Mouse (Mus musculus) E14TG2a.4 (cell line): ENCODE measurements at regions not wholly inside any gene's neighbourhood (a gene's known extent, or its start where the extent isn't known, plus 50 kb on each side); places are given as distances from the start of the nearest gene placed in this dataset.
A peak's percentile ranks its signal among the peaks of the same experiment; 100 is the strongest.

Experiments
- H3K27me3 ChIP-seq: 2 replicates; pipeline ENCODE4 v1.6.1; 2014; ENCODE audit warnings: low read length, control low read depth; ENCODE audit not compliant: insufficient read depth
- H3K36me3 ChIP-seq: 2 replicates; pipeline ENCODE4 v1.6.1; 2014; ENCODE audit warnings: low read length, control low read depth; ENCODE audit not compliant: insufficient read depth
- H3K4me1 ChIP-seq: replicated peaks from 2 replicates; pipeline ENCODE4 v1.6.1; 2014; ENCODE audit warnings: low read depth, low read length, control low read depth
- H3K4me3 ChIP-seq: replicated peaks from 2 replicates; pipeline ENCODE4 v1.5.1; 2014; ENCODE audit warnings: mild to moderate bottlenecking, low read length
- H3K9me3 ChIP-seq: 2 replicates; pipeline ENCODE4 v1.6.1; 2014; ENCODE audit warnings: low read length, control low read depth
- CTCF ChIP-seq: conservative IDR thresholded peaks from 2 replicates; pipeline ENCODE4 v1.5.1; 2014; ENCODE audit warnings: low read length
- NANOG ChIP-seq: IDR thresholded peaks from 2 replicates; pipeline ENCODE4 v1.6.1; 2014; ENCODE audit warnings: borderline replicate concordance, low read length, mixed read lengths
- POU5F1 ChIP-seq: IDR thresholded peaks from 2 replicates; pipeline ENCODE4 v1.6.1; 2014; ENCODE audit warnings: low read length, borderline replicate concordance

GRCm38 (mm10) chr8:98515246-98515645 lies 901.0 kb downstream of the Cdh8 start:
- no peak overlapping the region for H3K4me3 ChIP-seq
- peaks cover 11% of the 10 kb centered on the region; the same call in 1 of the 2 replicates for H3K4me1 ChIP-seq
- no peaks in the 10 kb centered on the region for H3K27me3 ChIP-seq
- TF ChIP-seq POU5F1 (no peak), NANOG (peak; percentile 34; the same call in 1 of the 2 replicates)
- H3K9me3 ChIP-seq = peaks cover 8% of the 10 kb centered on the region
- no peaks in the 10 kb centered on the region for H3K36me3 ChIP-seq

GRCm38 (mm10) chr8:98496793-98497192 lies 919.5 kb downstream of the Cdh8 start:
- no peaks in the 10 kb centered on the region for H3K27me3 ChIP-seq
- H3K4me3 ChIP-seq = no peak overlapping the region
- no peak for TF ChIP-seq NANOG
- TF ChIP-seq POU5F1 = no peak
- TF ChIP-seq CTCF = no peak
- no peaks in the 10 kb centered on the region for H3K36me3 ChIP-seq
- no peaks in the 10 kb centered on the region for H3K9me3 ChIP-seq
- no peaks in the 10 kb centered on the region for H3K4me1 ChIP-seq

- no peaks in the 10 kb centered on the region for H3K4me1 ChIP-seq
- no peaks in the 10 kb centered on the region for H3K9me3 ChIP-seq
- no peak for TF ChIP-seq NANOG
- TF ChIP-seq POU5F1 = no peak
- no peak for TF ChIP-seq CTCF
- no peak overlapping the region for H3K4me3 ChIP-seq
- no peaks in the 10 kb centered on the region for H3K36me3 ChIP-seq
- no peaks in the 10 kb centered on the region for H3K27me3 ChIP-seq
These were observed 952.8 kb downstream of the Cdh8 start for GRCm38 (mm10) chr8:98463375-98464030.

- no peaks in the 10 kb centered on the region for H3K9me3 ChIP-seq
- H3K36me3 ChIP-seq = no peaks in the 10 kb centered on the region
- no peaks in the 10 kb centered on the region for H3K4me1 ChIP-seq
- no peak overlapping the region for H3K4me3 ChIP-seq
- no peaks in the 10 kb centered on the region for H3K27me3 ChIP-seq
- TF ChIP-seq NANOG (no peak), CTCF (no peak), POU5F1 (no peak)
These were observed 960.7 kb downstream of the Cdh8 start for GRCm38 (mm10) chr8:98455539-98455938.
